Mouse (Mus musculus): ENCODE results near the gene Slc25a48.

Slc25a48 gene

GRCm38 (mm10) chr13:56438211-56439075 is at the start of gene Slc25a48:
Slc25a48 (plus strand) TSS chr13:56438355.
- no peak for ATAC-seq (ENCODE audit: insufficient number of reproducible peaks, low FRiP score, low TSS enrichment)

GRCm38 (mm10) chr13:56397572-56397971 is 40.6 kb upstream of the Slc25a48 start:
- ATAC-seq (ENCODE audit: insufficient number of reproducible peaks, low FRiP score, low TSS enrichment), result no peak

- no peak for ATAC-seq (ENCODE audit: insufficient number of reproducible peaks, low FRiP score, low TSS enrichment)
Observed at GRCm38 (mm10) chr13:56401186-56401585, 37.0 kb upstream of the Slc25a48 start.

DNA sequence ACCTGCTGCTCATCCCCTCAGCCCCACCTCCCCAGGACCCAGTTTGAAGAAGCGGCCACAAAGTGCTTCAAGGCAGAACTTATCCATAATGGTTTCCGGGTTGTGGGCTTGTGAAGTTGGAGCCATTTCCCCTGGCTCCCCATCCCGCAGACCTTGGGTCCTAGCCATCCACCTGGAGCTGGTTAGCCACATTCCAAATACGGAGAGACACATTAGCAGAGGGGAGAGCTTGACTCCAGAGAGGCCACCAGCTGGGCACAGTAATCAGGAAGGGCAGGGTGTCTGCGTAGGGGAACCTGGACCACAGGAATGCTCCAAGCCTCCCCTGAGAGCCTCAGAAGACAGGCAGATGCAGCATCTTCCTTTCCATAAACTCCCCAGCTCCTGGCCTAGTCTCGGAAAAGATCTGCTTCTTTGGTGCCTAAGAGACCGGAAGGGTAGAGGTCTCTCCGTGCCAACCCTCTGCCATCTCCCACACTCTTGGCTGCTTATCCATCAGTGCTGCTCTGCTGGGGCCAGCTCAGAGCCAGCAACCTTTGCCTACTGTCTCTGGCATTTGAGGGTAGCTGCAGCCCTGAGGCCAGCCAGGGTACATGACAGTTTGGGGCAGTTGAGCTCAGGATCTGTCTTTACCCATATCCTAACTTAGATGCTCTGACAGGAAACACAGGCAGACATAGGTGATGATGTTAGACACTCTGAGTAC is 34.6 kb upstream of the Slc25a48 start:
- peak; percentile 61 for ATAC-seq (ENCODE audit: insufficient number of reproducible peaks, low FRiP score, low TSS enrichment)

- peak; percentile 27; the same call in 1 of the 2 replicates for ATAC-seq (ENCODE audit: insufficient number of reproducible peaks, low FRiP score, low TSS enrichment)
Observed at GRCm38 (mm10) chr13:56404511-56405140, 33.5 kb upstream of the Slc25a48 start.

DNA sequence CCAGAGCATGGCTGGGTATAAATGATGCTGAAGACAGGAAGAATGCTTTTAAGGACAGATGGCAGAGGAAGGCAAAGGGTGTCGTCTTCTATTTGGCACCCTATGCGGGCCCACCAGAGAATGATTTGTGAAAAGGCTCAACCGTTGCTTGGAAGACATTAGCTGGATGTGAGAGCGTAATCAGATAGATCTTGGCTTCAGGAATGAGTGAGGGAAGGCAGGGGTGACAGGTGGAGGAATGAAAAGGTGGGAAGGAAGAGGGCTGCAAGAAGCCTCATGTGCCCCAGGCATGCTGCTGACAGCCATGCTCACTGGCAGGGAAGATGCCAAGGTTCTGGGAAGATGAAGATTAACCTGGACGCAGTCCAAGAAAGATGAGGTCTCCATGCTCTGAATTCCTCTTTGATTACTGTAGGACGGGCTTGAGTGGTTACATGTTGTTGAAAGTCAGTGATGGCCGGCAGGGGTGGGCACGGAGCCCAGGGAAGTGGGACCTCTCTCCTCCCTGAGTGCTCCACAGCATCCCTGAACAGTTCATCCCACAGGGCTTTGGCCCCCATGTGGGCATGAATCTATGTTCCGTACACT is 25.8 kb upstream of the Slc25a48 start:
- no peak for ATAC-seq (ENCODE audit: insufficient number of reproducible peaks, low FRiP score, low TSS enrichment)

GRCm38 (mm10) chr13:56418685-56419483 is 19.3 kb upstream of the Slc25a48 start:
- no peak for ATAC-seq (ENCODE audit: insufficient number of reproducible peaks, low FRiP score, low TSS enrichment)

- no peak for ATAC-seq (ENCODE audit: insufficient number of reproducible peaks, low FRiP score, low TSS enrichment)
Observed at GRCm38 (mm10) chr13:56419538-56419937, 18.6 kb upstream of the Slc25a48 start.

DNA sequence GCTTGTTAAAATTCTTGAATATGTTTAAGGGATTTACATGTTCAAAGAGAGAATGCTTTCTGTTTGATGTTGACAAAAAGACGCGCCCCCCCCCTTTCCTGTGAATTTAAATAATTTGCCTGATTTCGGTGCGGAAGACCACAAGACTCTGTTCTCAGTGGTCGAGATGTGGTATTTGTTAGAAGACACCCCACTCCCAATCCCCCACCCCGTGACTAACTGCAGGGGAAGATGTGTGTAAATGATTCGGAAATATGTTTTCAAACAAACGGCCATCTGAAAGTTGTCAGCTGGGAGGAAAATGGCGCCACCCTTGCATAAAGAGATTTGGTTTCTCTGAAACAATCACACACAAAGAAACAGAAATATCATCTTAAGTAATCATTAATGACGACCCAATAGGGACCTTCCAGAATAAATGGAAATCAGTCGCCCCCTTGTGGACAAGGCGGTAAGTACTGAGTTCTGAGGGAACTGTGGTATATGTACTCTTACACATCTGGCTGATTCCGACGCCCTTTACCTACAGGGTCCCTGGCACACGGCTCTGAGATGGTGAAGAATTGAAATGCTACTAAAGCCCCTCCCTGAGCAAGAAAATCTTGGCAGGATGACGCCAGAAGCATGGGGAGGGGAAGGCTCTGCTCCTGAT is 16.0 kb upstream of the Slc25a48 start:
- ATAC-seq (ENCODE audit: insufficient number of reproducible peaks, low FRiP score, low TSS enrichment), result no peak

DNA sequence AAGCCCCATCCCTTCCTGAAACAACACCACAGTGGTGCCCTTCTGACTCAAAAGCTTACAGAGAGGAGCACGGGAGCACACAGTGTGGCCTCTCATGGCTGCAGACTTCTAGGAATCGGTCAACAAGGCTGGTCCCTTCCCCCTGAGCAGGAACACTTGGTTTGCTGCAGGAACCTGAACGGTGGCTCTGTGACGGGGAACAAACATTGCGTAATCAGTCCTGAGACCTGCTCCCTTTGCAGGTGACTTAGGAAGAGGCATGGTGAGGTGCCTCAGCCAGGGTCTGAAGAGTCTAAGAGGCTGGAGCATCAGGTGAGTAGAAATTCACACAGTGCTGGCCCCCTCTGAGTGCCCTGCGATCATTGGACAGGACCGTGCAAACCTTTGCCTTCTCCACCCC is 12.2 kb upstream of the Slc25a48 start:
- ATAC-seq (ENCODE audit: insufficient number of reproducible peaks, low FRiP score, low TSS enrichment), result no peak

- ATAC-seq (ENCODE audit: insufficient number of reproducible peaks, low FRiP score, low TSS enrichment), result no peak
Observed at GRCm38 (mm10) chr13:56426365-56426764, 11.8 kb upstream of the Slc25a48 start, which contains the start of gene Gm3045. Gm3045 (plus strand) TSS chr13:56426594.

GRCm38 (mm10) chr13:56428724-56429500 is 9.2 kb upstream of the Slc25a48 start:
- peak; percentile 43 for ATAC-seq (ENCODE audit: insufficient number of reproducible peaks, low FRiP score, low TSS enrichment)

DNA sequence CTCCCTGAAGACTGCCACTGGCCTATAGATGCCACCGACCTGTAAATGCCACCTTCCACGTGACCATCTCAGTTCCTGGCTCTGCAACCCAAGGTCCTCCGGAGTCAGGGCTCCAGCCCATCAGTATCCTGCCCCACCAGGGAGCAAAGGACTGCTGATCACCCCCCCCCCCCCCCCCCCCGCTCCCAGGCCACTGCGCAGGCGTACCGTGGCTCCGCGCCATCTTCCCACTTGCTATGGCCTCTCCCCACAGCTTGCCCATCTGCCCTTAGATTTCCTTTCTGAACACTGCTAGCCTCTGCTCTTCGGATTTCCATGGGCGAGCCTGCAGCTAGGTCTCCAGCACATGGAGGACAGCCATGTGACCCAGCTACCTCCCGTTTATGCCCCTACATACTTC is 5.7 kb upstream of the Slc25a48 start:
- ATAC-seq (ENCODE audit: insufficient number of reproducible peaks, low FRiP score, low TSS enrichment), result peak; percentile 47

- ATAC-seq (ENCODE audit: insufficient number of reproducible peaks, low FRiP score, low TSS enrichment), result 0 out of 2 replicates have a peak, but pooled peaks have one; percentile 2
Observed at GRCm38 (mm10) chr13:56433466-56433865, 4.7 kb upstream of the Slc25a48 start.

GRCm38 (mm10) chr13:56434311-56434751 is 3.8 kb upstream of the Slc25a48 start:
- no peak for ATAC-seq (ENCODE audit: insufficient number of reproducible peaks, low FRiP score, low TSS enrichment)

GRCm38 (mm10) chr13:56435615-56436287 is 2.4 kb upstream of the Slc25a48 start:
- no peak for ATAC-seq (ENCODE audit: insufficient number of reproducible peaks, low FRiP score, low TSS enrichment)

GRCm38 (mm10) chr13:56443411-56443810 is 5.3 kb downstream of the Slc25a48 start:
- no peak for ATAC-seq (ENCODE audit: insufficient number of reproducible peaks, low FRiP score, low TSS enrichment)

DNA sequence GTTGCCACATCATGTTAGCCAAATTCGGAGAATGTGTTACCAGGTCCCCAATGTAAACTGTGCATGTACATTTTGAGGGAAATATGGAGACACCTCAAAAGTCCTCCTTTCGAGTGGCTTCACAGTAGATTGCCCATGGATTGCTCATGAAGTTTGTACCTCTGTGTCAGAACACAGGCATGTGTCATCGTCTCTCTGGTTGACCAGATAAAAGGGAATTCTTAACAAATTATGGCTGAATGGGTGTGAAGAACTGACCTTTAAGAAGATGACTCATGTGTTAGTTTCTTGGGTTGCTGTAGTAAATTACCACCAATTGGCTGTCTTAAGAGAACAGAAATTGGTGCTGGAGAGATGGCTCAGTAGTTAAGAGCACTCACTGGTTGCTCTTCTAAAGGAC is 6.0 kb downstream of the Slc25a48 start:
- ATAC-seq (ENCODE audit: insufficient number of reproducible peaks, low FRiP score, low TSS enrichment), result no peak
